Mouse (Mus musculus) ES-Bruce4 (cell line): ENCODE data around the gene Fam163a.

Experiments used
- CTCF ChIP-seq: IDR thresholded peaks from one replicate; pipeline ENCODE4 v1.8.1; 2011; ENCODE audit warnings: low read depth, low read length
- POLR2A ChIP-seq: IDR thresholded peaks from one replicate; pipeline ENCODE4 v1.8.1; 2011; ENCODE audit warnings: low read length; ENCODE audit not compliant: insufficient read depth

GRCm38 (mm10) chr1:156205164-156205563 lies 338 bp upstream of the Fam163a start:
- TF ChIP-seq CTCF (no peak), POLR2A (no peak)
